Mouse (Mus musculus) heart, embryonic 16.5 days (tissue): ENCODE data around the gene Nnat. TPM values are rescaled to one million over a fixed set of nuclear protein-coding genes. Genes with fewer than 3 reads are reported as not detected.

Experiments used
- ATAC-seq: fragments of 200-750 bp; cut with Nextera tagmentation; replicated peaks from 2 replicates; pipeline ENCODE4 v1.8.0; 2017; ENCODE audit warnings: moderate number of reproducible peaks; ENCODE audit not compliant: insufficient read depth, low FRiP score; ENCODE audit errors: extremely low read depth
- H3K27ac ChIP-seq: fragments of 300-500 bp; sonication (generic); 2 replicates; pipeline ENCODE4 v1.5.1; 2014; ENCODE audit warnings: mild to moderate bottlenecking, low read length, control low read depth, moderate library complexity
- H3K27me3 ChIP-seq: fragments of 300-500 bp; sonication (generic); 2 replicates; pipeline ENCODE4 v1.6.1; 2014; ENCODE audit warnings: low read length, mixed read lengths; ENCODE audit not compliant: control insufficient read depth, insufficient read depth
- H3K36me3 ChIP-seq: fragments of 300-500 bp; sonication (generic); 2 replicates; pipeline ENCODE4 v1.6.1; 2014; ENCODE audit not compliant: control insufficient read depth, insufficient read depth
- H3K4me1 ChIP-seq: fragments of 300-500 bp; sonication (generic); 2 replicates; pipeline ENCODE4 v1.6.1; 2014; ENCODE audit warnings: low read length, mixed read lengths; ENCODE audit not compliant: control insufficient read depth, insufficient read depth
- H3K4me2 ChIP-seq: fragments of 300-500 bp; sonication (generic); 2 replicates; pipeline ENCODE4 v1.6.1; 2014; ENCODE audit warnings: low read depth, mild to moderate bottlenecking, control low read depth, low read length
- H3K4me3 ChIP-seq: fragments of 300-500 bp; sonication (generic); 2 replicates; pipeline ENCODE4 v1.5.1; 2014; ENCODE audit warnings: mild to moderate bottlenecking, control low read depth, low read length
- H3K9ac ChIP-seq: fragments of 300-500 bp; sonication (generic); 2 replicates; pipeline ENCODE4 v1.6.1; 2014; ENCODE audit warnings: low read length, control low read depth
- H3K9me3 ChIP-seq: fragments of 300-500 bp; sonication (generic); replicated peaks from 2 replicates; pipeline ENCODE4 v1.6.1; 2016; ENCODE audit warnings: low read length; ENCODE audit not compliant: control insufficient read depth
- WGBS: fragments of 180-500 bp; shearing (Covaris S2); extraction: QIAGEN DNeasy Blood & Tissue Kit; methylation state at CpG from one replicate; pipeline ENCODE4 v1.1.7; 2014; 5-methylcytosine and 5-hydroxymethylcytosine counted together
- polyA plus RNA-seq: library from polyadenylated mRNA; unstranded; fragments of >200 nt; fragmentation: Nextera tagmentation; extraction: Ambion mirVana; gene quantifications from 2 replicates; pipeline ENCODE4 v1.2.1, GENCODE M21; 2015

Nnat gene
- polyA plus RNA-seq, 1 experiment from 2014 or later: 41.5 TPM

DNA sequence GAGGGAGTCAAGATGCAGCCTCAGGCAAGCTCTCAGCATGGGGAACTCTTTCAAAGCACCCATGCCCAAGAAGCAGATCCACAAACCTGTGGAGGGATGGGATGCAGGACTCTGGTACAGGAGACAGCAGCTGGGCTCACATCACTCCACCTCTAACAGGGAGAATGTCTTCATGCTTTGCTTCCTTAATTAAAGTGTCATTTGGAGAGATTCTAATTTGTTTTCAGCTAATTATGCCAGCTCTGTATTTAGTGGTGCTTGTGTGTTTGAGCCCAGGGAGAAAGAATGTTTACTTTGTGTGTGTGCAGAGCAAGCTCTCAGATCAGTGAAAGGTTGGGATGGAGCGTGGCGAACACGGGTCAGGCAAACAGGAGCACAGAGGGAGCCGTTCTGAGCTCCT lies 17.5 kb upstream of the Nnat start:
- Histone ChIP-seq H3K36me3 (peaks cover 6% of the 10 kb centered on the region), H3K4me1 (peaks cover 3% of the 10 kb centered on the region; the same call in 1 of the 2 replicates), H3K4me2 (no peak overlapping the region), H3K9ac (no peak overlapping the region), H3K4me3 (no peak overlapping the region), H3K27me3 (no peaks in the 10 kb centered on the region), H3K27ac (no peak overlapping the region), H3K9me3 (no peaks in the 10 kb centered on the region)
- no peak for ATAC-seq
- WGBS: 68% methylated on average over 4 of the region's 4 CpGs

DNA sequence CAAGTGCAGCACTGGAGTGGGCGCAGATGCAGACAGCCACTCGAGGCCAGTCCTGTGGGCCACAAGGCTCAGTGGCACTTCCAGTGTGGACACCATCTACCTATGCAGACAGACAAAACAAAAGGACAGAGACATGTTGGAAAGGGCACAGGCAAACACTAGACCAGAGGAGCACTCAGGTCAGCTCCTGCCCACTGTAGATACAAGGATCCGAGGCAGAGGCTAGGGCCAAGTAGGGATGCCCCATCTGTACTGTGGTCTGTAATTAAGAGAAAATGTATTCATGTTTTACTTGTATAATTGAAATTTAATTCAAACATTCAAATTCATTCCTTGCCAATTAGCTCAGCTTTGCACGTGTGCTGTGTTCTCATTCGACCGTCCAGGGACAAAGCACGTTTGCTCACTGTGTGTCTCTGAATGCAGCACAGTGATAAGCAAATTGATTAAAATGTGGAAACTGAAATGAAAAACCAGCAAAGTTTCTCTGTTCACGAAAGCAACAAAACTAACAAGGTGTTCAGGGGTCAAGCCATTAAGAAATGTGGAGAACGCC lies 15.5 kb upstream of the Nnat start:
- H3K36me3 ChIP-seq: peaks cover 13% of the 10 kb centered on the region
- H3K27ac ChIP-seq: no peak overlapping the region
- no peaks in the 10 kb centered on the region for H3K9me3 ChIP-seq
- H3K9ac ChIP-seq: no peak overlapping the region
- H3K4me2 ChIP-seq: no peak overlapping the region
- 87% methylated on average over 9 of the region's 9 CpGs for WGBS
- peaks cover 3% of the 10 kb centered on the region; the same call in 1 of the 2 replicates for H3K4me1 ChIP-seq
- ATAC-seq: no peak
- no peaks in the 10 kb centered on the region for H3K27me3 ChIP-seq
- no peak overlapping the region for H3K4me3 ChIP-seq

DNA sequence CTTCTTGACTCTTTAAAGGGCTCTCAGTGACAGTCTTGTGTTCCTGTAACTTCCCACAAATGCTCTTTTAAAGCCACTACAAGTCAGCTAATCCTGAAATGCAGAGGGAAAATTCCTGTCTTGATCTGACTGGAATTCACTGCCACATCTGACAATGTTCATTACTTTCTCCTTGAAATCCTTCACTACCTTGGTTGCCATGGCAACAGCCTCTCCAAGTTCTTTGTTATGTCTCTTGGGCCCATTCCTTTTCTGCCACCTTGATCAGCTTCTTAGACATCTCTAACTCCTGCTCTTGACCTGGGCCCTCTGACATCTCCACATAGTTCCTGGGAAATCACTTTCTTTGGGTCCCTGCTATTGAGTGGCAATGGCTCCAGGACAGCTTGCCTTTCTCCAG lies 13.2 kb upstream of the Nnat start:
- Histone ChIP-seq H3K4me3 (no peak overlapping the region), H3K4me2 (no peak overlapping the region), H3K4me1 (no peaks in the 10 kb centered on the region), H3K36me3 (peaks cover 13% of the 10 kb centered on the region), H3K9me3 (no peaks in the 10 kb centered on the region), H3K27ac (no peak overlapping the region), H3K27me3 (no peaks in the 10 kb centered on the region), H3K9ac (no peak overlapping the region)
- no peak for ATAC-seq

DNA sequence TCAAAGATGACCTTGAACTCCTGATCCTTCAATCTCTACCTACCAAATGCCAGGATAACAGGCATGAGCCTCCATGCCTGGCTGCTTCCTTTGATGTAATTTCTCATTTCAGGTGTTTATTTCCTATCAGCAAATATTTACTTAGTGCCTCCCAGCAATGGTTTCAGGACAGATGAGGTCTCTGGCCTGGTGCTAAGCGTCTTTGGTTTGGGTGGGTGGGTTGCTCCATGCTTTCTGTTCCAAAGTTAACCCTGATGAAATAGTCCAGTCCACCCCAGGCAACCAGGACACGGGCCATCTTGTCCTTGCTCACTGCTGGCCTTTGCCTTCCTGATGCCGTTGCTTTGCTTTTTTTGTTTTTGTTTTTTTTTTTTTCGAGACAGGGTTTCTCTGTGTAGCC lies 9.6 kb upstream of the Nnat start:
- no peak for ATAC-seq
- H3K9me3 ChIP-seq: no peaks in the 10 kb centered on the region
- no peak overlapping the region for H3K4me3 ChIP-seq
- no peak overlapping the region for H3K27ac ChIP-seq
- peaks cover 21% of the 10 kb centered on the region for H3K4me1 ChIP-seq
- no peak overlapping the region for H3K9ac ChIP-seq
- peaks cover 9% of the 10 kb centered on the region; the same call in 1 of the 2 replicates for H3K36me3 ChIP-seq
- H3K27me3 ChIP-seq: no peaks in the 10 kb centered on the region
- WGBS: 79% methylated on average over 4 of the region's 4 CpGs
- H3K4me2 ChIP-seq: no peak overlapping the region

DNA sequence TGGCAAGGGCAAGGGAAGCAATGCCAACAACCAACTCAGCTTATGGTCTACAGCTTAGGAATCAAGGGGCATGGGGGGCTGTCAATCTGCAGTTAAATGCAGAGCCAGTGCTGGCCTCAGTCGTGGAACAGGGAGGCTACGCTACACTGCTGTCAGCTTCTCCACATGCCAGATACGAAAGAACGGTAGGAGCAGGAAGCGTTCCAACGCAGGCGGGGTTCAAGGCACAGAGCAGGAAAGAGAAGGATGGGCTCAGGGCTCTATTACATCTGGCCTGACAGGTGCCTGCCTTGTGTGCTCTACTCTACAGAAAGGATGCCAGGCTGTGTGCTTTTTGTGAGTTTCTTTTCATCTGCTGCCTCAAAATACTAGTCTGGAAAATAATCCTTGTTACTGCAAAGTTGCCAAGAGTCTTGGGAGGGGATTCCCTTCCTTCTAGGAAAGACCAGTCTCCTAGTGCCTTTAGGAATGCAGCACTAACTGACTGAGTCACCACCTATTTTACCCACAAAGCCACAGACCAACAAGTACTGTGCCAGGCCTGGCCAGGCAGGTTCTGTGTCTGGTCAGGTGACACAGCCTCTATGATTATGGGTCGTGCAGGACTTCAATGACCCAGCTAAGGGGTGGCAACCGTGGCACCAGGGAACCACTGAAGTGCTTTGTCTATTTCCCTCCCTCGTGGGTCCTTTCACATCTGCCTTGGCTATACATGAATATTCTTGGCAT lies 7.6 kb upstream of the Nnat start:
- WGBS: 63% methylated on average over 10 of the region's 10 CpGs
- ATAC-seq: no peak; the same call in 1 of the 2 replicates
- no peak overlapping the region for H3K4me2 ChIP-seq
- no peak overlapping the region for H3K4me3 ChIP-seq
- no peaks in the 10 kb centered on the region for H3K9me3 ChIP-seq
- H3K36me3 ChIP-seq: peaks cover 16% of the 10 kb centered on the region
- H3K4me1 ChIP-seq: peaks cover 28% of the 10 kb centered on the region
- H3K9ac ChIP-seq: no peak overlapping the region
- no peak overlapping the region for H3K27ac ChIP-seq
- no peaks in the 10 kb centered on the region for H3K27me3 ChIP-seq

DNA sequence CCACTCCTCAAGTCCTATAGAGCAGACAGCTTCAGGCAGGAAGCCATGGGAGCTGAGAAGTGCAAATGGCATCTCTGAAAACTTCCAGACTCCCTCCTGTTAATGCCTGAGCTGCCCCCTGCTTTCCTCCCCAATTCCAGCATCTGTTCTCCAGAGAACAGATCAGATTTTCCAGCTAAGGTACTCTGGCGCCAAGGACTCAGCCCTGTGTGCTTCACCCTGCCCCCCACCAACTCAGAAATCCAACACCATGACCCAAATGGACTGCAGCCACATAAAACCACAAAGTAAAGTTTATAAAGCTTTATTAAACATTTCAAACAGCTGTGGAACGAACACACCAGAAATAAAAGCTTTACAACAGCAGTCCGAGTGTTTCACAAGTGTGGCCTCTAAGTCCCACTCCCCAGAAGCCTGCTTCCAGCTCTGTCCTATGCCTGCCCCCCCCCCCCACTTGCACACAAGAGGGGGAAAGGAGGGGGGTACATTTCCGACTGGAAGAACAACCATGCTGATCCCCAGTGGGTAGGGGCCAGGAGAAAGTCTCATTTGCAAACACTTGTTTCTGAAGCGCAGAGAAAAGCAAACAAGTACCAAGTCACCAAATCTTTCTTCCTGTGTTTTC lies 3.7 kb upstream of the Nnat start:
- Histone ChIP-seq H3K36me3 (peaks cover 33% of the 10 kb centered on the region), H3K27ac (no peak overlapping the region), H3K4me2 (no peak overlapping the region), H3K9ac (no peak overlapping the region), H3K4me1 (peaks cover 30% of the 10 kb centered on the region), H3K27me3 (no peaks in the 10 kb centered on the region), H3K9me3 (peaks cover 24% of the 10 kb centered on the region), H3K4me3 (no peak overlapping the region)
- 76% methylated on average over 5 of the region's 5 CpGs for WGBS
- ATAC-seq: no peak

DNA sequence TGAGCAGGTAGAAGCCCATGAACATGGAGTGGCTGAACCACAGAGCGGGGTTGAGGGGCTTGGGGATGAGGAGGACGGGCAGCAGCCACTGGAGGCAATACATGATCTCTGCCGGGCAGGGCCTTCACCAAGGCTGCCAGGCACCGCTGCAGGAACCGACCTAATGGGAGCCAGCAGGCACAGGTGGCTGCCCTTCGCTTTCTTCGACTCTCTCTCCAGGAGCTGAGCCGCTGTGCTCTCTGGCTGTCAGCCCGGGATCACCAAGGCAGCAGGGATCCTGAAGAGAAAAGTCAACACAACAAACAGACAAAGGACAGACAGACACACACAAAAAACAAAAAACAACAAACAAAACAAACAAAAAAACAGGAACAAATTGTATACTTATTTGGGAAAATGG lies 1.8 kb upstream of the Nnat start:
- Histone ChIP-seq H3K4me1 (peaks cover 29% of the 10 kb centered on the region), H3K27ac (no peak overlapping the region), H3K4me3 (no peak overlapping the region)

DNA sequence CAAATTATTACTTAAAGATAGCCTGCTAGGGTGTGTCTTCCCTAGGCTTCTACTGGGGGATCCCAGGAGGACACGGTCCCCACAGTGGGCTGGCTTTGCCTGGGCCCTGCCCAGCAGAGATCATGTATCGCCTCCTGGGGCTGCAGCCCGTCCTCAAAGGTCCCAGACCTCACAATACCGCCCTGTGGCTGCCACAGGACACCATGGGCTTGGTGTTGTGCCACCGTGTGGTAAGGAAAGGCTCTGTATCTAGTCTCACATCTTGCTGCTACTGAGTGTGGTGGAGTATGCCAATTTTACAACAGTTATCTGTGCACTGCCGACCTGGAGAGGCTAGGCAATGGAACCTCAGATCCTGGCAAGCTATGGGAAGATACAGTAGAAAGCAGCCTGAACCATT lies 1.4 kb upstream of the Nnat start:
- Histone ChIP-seq H3K9me3 (peaks cover 27% of the 10 kb centered on the region), H3K9ac (no peak overlapping the region)

More for the DNA sequence above, 1.8 kb upstream of the Nnat start:
- WGBS: 82% methylated on average over 9 of the region's 9 CpGs
- Histone ChIP-seq H3K9ac (no peak overlapping the region), H3K36me3 (peaks cover 44% of the 10 kb centered on the region), H3K27me3 (no peaks in the 10 kb centered on the region), H3K9me3 (peaks cover 27% of the 10 kb centered on the region), H3K4me2 (no peak overlapping the region)
- no peak for ATAC-seq

DNA sequence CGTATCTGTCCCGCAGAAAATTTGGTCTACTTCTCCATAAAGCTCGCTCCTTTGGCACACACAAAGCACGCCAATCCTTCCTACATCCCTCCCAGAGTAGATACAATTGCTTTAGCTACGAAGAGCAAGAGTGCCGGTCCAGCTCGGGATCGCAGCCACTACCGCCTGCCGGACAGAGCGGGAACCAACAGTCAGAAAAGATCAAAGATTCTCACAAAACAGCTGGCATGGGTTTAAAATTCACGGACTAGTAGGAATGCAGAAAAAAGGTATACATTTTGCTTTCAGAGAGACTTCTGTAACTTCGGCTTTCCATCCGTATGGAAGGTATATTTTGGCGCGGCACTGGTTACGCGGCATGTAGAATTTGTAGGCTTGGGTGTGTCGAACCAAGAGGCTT lies 438 bp upstream of the Nnat start:
- Histone ChIP-seq H3K4me3 (peak overlapping the region; percentile 57), H3K4me2 (peak overlapping the region; percentile 85), H3K36me3 (peaks cover 44% of the 10 kb centered on the region), H3K4me1 (peaks cover 25% of the 10 kb centered on the region), H3K9ac (peak overlapping the region; percentile 12; the same call in 1 of the 2 replicates), H3K27ac (no peak overlapping the region), H3K9me3 (peaks cover 27% of the 10 kb centered on the region), H3K27me3 (no peaks in the 10 kb centered on the region)
- 52% methylated on average over 19 of the region's 19 CpGs for WGBS
- ATAC-seq: no peak

More for the DNA sequence above, 1.4 kb upstream of the Nnat start:
- Histone ChIP-seq H3K4me2 (no peak overlapping the region), H3K27ac (no peak overlapping the region), H3K27me3 (no peaks in the 10 kb centered on the region), H3K36me3 (peaks cover 44% of the 10 kb centered on the region), H3K4me1 (peaks cover 28% of the 10 kb centered on the region), H3K4me3 (no peak overlapping the region)
- ATAC-seq: no peak
- WGBS: 63% methylated on average over 6 of the region's 6 CpGs
